Mouse (Mus musculus): ENCODE data around the gene Olfr229. TPM values are rescaled to one million over a fixed set of nuclear protein-coding genes. Genes with fewer than 3 reads are reported as not detected.
"Not testable (repeated sequence)": the region's sequence is repeated elsewhere in the genome, so short reads cannot be mapped to it uniquely, and the experiment has no call there.

Gene Olfr229
- not detected for total RNA-seq (2021)

- no peak for DNase-seq
Observed at GRCm38 (mm10) chr9:39907036-39907435, at the start of gene Olfr229. TSS of gene Olfr229 (plus strand) at chr9:39907336.

GRCm38 (mm10) chr9:39866122-39866521 lies 41.0 kb upstream of the Olfr229 start, which contains the start of gene Olfr972:
TSS of gene Olfr972 (plus strand) at chr9:39866422.
- DNase-seq = no peak

- not testable (repeated sequence) for DNase-seq
Observed at GRCm38 (mm10) chr9:39871986-39872385, 35.1 kb upstream of the Olfr229 start.

- DNase-seq = not testable (repeated sequence)
Observed at GRCm38 (mm10) chr9:39877541-39878396, 29.4 kb upstream of the Olfr229 start.

- no peak for DNase-seq
Observed at GRCm38 (mm10) chr9:39905106-39905505, 2.0 kb upstream of the Olfr229 start.

- no peak for DNase-seq
Observed at GRCm38 (mm10) chr9:39909939-39910338, 2.8 kb downstream of the Olfr229 start.

- DNase-seq = not testable (repeated sequence)
Observed at GRCm38 (mm10) chr9:39927975-39928836, 21.1 kb downstream of the Olfr229 start.

GRCm38 (mm10) chr9:39928837-39929236 lies 21.7 kb downstream of the Olfr229 start:
- not testable (repeated sequence) for DNase-seq

- no peak for DNase-seq
Observed at GRCm38 (mm10) chr9:39937201-39937600, 30.1 kb downstream of the Olfr229 start, which contains the start of gene Olfr974. TSS of gene Olfr974 (plus strand) at chr9:39937501.

- DNase-seq = no peak
Observed at GRCm38 (mm10) chr9:39951946-39952345, 44.8 kb downstream of the Olfr229 start, which contains the start of gene Olfr975. TSS of gene Olfr975 (minus strand) at chr9:39952046.

- not testable (repeated sequence) for DNase-seq
Observed at GRCm38 (mm10) chr9:39961033-39961432, 53.9 kb downstream of the Olfr229 start, which contains the start of gene Olfr976. TSS of gene Olfr976 (minus strand) at chr9:39961133.

Other genes starting within 250 kb of the Olfr229 start
- gene Olfr963, start 240.1 kb upstream of the Olfr229 start, total RNA-seq (2021) = not detected
- gene Olfr149, start 200.2 kb upstream of the Olfr229 start, total RNA-seq (2021) = not detected
- not detected for gene Olfr965, start 196.0 kb upstream of the Olfr229 start, total RNA-seq (2021)
- not detected for gene Olfr150, start 176.4 kb upstream of the Olfr229 start, total RNA-seq (2021)
- not detected for gene Olfr967, start 161.1 kb upstream of the Olfr229 start, total RNA-seq (2021)
- gene Olfr968, start 124.1 kb upstream of the Olfr229 start, total RNA-seq (2021) = not detected
- gene Olfr969, start 116.4 kb upstream of the Olfr229 start, total RNA-seq (2021) = not detected
- not detected for gene Olfr970, start 98.5 kb upstream of the Olfr229 start, total RNA-seq (2021)
- gene Olfr971, start 70.5 kb upstream of the Olfr229 start, total RNA-seq (2021) = not detected
- gene Olfr972, start 40.9 kb upstream of the Olfr229 start, total RNA-seq (2021) = not detected
- gene Olfr974, start 30.2 kb downstream of the Olfr229 start, total RNA-seq (2021) = not detected
- gene Olfr975, start 44.7 kb downstream of the Olfr229 start, total RNA-seq (2021) = not detected
- gene Olfr976, start 53.8 kb downstream of the Olfr229 start, total RNA-seq (2021) = not detected
- gene Olfr978, start 84.8 kb downstream of the Olfr229 start, total RNA-seq (2021) = not detected
- gene Olfr979, start 96.1 kb downstream of the Olfr229 start, total RNA-seq (2021) = not detected
- not detected for gene Olfr980, start 102.2 kb downstream of the Olfr229 start, total RNA-seq (2021)
- gene Olfr981, start 114.1 kb downstream of the Olfr229 start, total RNA-seq (2021) = not detected
- not detected for gene Olfr982, start 166.5 kb downstream of the Olfr229 start, total RNA-seq (2021)
- not detected for gene Olfr983, start 186.3 kb downstream of the Olfr229 start, total RNA-seq (2021)
- not detected for gene Olfr984, start 206.9 kb downstream of the Olfr229 start, total RNA-seq (2021)
- gene Olfr985, start 222.8 kb downstream of the Olfr229 start, total RNA-seq (2021) = not detected
- gene Tmem225, start 240.8 kb downstream of the Olfr229 start, total RNA-seq (2021) = not detected

Measured in heart, postnatal 4 days (tissue).